Mouse (Mus musculus) G1E (cell line): ENCODE results near the gene Plod2.

Source experiments
- CTCF ChIP-seq: IDR thresholded peaks from 2 replicates; pipeline ENCODE4 v1.5.1; 2012; ENCODE audit warnings: low read depth, low read length, inconsistent platforms, mixed read lengths
- GATA1 ChIP-seq: IDR thresholded peaks from 2 replicates; pipeline ENCODE4 v1.6.1; 2012; ENCODE audit warnings: borderline replicate concordance, low read length, inconsistent platforms, mixed read lengths
- POLR2AphosphoS5 ChIP-seq: IDR thresholded peaks from 2 replicates; pipeline ENCODE4 v1.6.1; 2012; ENCODE audit warnings: low read depth, low read length, inconsistent platforms; ENCODE audit not compliant: insufficient replicate concordance
- TAL1 ChIP-seq: conservative IDR thresholded peaks from 2 replicates; pipeline ENCODE4 v1.6.1; 2012; ENCODE audit warnings: low read depth, low read length, inconsistent platforms, mixed read lengths

GRCm38 (mm10) chr9:92603541-92603940 is 61.5 kb downstream of the Plod2 start:
- TF ChIP-seq CTCF (no peak), POLR2AphosphoS5 (no peak), GATA1 (no peak), TAL1 (no peak)
